Mouse (Mus musculus) cortical plate, adult 2 months (tissue): ENCODE measurements around the gene Dusp10.

Experiments used
- CTCF ChIP-seq: fragments of 200-500 bp; IDR thresholded peaks from 2 replicates; pipeline ENCODE4 v1.5.1; 2011; ENCODE audit warnings: mild to moderate bottlenecking, control low read depth, low read length; ENCODE audit not compliant: insufficient read depth; ENCODE audit errors: extremely low read depth
- POLR2A ChIP-seq: fragments of 200-500 bp; IDR thresholded peaks from 2 replicates; pipeline ENCODE4 v1.6.1; 2011; ENCODE audit warnings: mild to moderate bottlenecking, low read length, control low read depth; ENCODE audit not compliant: insufficient read depth; ENCODE audit errors: extremely low read depth

DNA sequence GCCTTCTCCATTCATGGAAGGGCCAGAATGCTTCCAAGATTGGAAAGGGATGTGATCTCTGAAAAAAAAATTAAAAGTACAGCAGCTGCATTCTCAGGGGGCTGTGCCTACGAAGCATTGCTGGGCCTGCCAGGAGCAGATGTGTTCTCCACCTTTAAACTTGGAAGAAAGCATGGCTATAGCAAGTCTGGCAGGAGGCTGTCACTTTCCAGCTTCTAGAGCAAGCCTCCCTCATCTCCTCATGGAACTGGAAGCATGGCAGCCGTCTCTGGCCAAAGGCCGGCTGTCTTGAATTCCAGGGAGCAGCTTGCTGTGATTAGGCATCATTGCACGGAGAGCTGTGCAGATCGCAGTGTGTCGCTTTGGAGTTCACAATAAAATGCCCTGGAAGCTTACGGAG lies 104.5 kb downstream of the Dusp10 start:
- no peak for TF ChIP-seq CTCF
- TF ChIP-seq POLR2A, result no peak
